Mouse (Mus musculus): ENCODE results near the gene Prokr1. TPM values are rescaled to one million over a fixed set of nuclear protein-coding genes. Genes with fewer than 3 reads are reported as not detected.
A peak's percentile ranks its signal among the peaks of the same experiment; 100 is the strongest.
"Not testable (repeated sequence)": the region's sequence is repeated elsewhere in the genome, so short reads cannot be mapped to it uniquely, and the experiment has no call there.

Gene Prokr1
- polyA plus RNA-seq, 1 experiment from 2014 or later = 2.2 TPM

DNA sequence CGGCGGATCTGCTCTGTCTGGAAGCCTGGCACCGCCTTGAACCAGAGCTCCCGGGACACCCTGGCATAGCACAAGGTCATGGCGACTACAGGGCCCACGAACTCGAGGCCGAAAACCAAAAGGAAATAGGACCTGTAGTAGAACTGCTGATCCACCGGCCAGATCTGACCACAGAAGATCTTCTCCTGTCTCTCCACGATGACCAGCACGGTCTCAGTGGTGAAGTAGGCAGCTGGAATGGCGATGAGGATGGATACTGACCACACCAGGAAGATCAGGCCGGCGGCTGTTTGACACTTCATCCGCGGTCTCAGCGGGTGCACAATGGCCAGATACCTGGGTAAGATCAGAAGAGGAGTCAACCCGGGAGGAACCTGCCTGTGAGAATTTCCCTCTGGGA, 9.0 kb downstream of the Prokr1 start:
- H3K9ac ChIP-seq (ENCODE audit: low read length) = no peak overlapping the region
- no peak overlapping the region for H3K4me2 ChIP-seq (ENCODE audit: low read depth, low read length)
- no peaks in the 10 kb centered on the region for H3K9me3 ChIP-seq (ENCODE audit: control insufficient read depth, low read length)
- H3K4me1 ChIP-seq (replicated peaks; ENCODE audit: control insufficient read depth, insufficient read depth, low read length) = peaks cover 13% of the 10 kb centered on the region
- no peak overlapping the region; the same call in 1 of the 2 replicates for H3K27ac ChIP-seq (ENCODE audit: low read length)
- WGBS = 88% methylated on average over 18 of the region's 18 CpGs
- H3K36me3 ChIP-seq (ENCODE audit: control insufficient read depth, insufficient read depth, low read length) = no peaks in the 10 kb centered on the region
- ATAC-seq (ENCODE audit: low read depth) = no peak
- H3K4me3 ChIP-seq (ENCODE audit: low read length) = no peak overlapping the region
- no peaks in the 10 kb centered on the region for H3K27me3 ChIP-seq (ENCODE audit: control insufficient read depth, insufficient read depth, low read depth, low read length)

DNA sequence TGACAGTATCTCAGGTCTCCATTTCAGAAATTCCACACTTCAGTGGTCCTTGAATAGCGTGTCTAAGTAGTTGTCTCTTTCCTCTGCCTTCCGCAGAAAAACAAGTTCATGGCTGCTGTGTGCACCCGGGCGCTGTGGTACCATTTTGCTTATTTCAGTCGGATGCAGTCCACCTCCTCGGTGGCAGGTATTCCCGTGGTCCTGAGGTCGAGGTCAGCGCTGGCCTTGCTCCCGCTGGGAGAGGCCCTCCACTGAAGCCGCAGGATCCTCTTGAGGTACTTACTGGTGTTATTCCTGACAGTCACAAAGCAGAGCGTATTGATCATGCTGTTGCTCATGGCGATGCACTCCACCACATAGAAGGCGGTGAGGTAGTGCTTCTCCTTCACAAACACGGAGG, 9.5 kb downstream of the Prokr1 start:
- Histone ChIP-seq H3K4me1 (replicated peaks; ENCODE audit: control insufficient read depth, insufficient read depth, low read length) (peaks cover 15% of the 10 kb centered on the region), H3K4me2 (ENCODE audit: low read depth, low read length) (no peak overlapping the region), H3K27me3 (ENCODE audit: control insufficient read depth, insufficient read depth, low read depth, low read length) (no peaks in the 10 kb centered on the region), H3K4me3 (ENCODE audit: low read length) (no peak overlapping the region), H3K9me3 (ENCODE audit: control insufficient read depth, low read length) (no peaks in the 10 kb centered on the region), H3K36me3 (ENCODE audit: control insufficient read depth, insufficient read depth, low read length) (no peaks in the 10 kb centered on the region), H3K27ac (ENCODE audit: low read length) (no peak overlapping the region), H3K9ac (ENCODE audit: low read length) (no peak overlapping the region)
- 85% methylated on average over 15 of the region's 15 CpGs for WGBS
- no peak for ATAC-seq (ENCODE audit: low read depth)

DNA sequence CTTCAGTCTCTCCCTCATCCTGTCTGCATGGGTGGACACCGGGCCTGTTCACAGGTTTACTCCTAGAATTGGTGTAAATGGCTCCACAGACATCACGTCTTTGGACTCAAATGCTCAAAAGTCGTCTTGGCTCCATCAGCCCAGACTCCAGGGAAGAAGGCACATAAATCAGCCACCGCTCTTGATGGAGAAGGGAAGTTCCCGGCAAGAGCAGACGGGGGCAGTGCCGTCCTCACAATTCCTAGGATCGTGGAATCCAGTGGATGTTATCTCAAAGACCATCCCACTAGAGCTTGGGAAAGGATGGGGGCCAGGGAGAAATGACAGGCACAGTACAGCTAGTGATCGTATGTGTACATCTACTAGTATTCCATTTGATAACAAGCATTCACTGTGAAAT, 12.3 kb downstream of the Prokr1 start:
- ATAC-seq (ENCODE audit: low read depth) = no peak
- H3K9me3 ChIP-seq (ENCODE audit: control insufficient read depth, low read length) = no peaks in the 10 kb centered on the region
- WGBS = 38% methylated on average over 9 of the region's 9 CpGs

DNA sequence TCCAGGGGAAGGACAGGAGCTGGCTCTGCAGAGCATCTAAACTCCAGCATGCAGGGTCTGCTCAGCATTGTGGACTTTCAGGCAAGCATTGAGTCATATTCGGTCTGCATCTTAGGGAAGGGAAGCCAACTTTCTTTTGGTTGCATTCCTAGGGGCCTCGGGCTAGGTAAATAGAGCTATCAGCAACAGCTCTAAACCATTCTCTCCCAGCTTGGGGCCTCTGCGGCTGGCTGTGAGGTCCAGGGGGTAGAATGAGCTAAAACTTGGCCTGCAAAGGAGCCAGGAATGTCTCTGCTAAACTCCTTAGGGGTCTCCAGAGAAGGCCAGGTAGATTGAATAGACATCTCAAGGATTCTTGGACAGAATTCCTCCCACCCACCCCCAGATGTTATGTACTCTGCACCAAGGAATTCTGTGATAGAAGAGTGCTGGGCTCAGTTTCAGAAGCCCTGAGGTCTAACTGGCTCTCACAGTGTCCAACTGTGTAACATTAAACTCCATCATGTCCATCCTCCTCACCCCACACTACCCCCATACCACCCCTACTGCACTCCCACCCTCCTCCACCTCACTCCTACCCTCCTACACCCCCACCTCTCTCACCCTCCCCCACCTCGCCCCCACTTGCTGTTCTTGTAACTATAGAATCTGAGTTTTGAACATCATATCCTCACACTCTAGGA, 13.8 kb downstream of the Prokr1 start:
- ATAC-seq (ENCODE audit: low read depth) = peak; percentile 47; the same call in 1 of the 2 replicates
- no peaks in the 10 kb centered on the region for H3K27me3 ChIP-seq (ENCODE audit: control insufficient read depth, insufficient read depth, low read depth, low read length)
- peaks cover 3% of the 10 kb centered on the region; the same call in 1 of the 2 replicates for H3K4me1 ChIP-seq (replicated peaks; ENCODE audit: control insufficient read depth, insufficient read depth, low read length)
- no peaks in the 10 kb centered on the region for H3K36me3 ChIP-seq (ENCODE audit: control insufficient read depth, insufficient read depth, low read length)
- H3K4me2 ChIP-seq (ENCODE audit: low read depth, low read length) = no peak overlapping the region
- H3K9me3 ChIP-seq (ENCODE audit: control insufficient read depth, low read length) = no peaks in the 10 kb centered on the region
- no peak overlapping the region for H3K4me3 ChIP-seq (ENCODE audit: low read length)
- H3K27ac ChIP-seq (ENCODE audit: low read length) = peak overlapping the region; percentile 73
- 30% methylated on average over 4 of the region's 4 CpGs for whole genome bisulfite sequencing
- no peak overlapping the region for H3K9ac ChIP-seq (ENCODE audit: low read length)

More for the DNA sequence above, 12.3 kb downstream of the Prokr1 start:
- Histone ChIP-seq H3K9ac (ENCODE audit: low read length) (no peak overlapping the region), H3K4me2 (ENCODE audit: low read depth, low read length) (no peak overlapping the region), H3K4me3 (ENCODE audit: low read length) (no peak overlapping the region), H3K27me3 (ENCODE audit: control insufficient read depth, insufficient read depth, low read depth, low read length) (no peaks in the 10 kb centered on the region), H3K36me3 (ENCODE audit: control insufficient read depth, insufficient read depth, low read length) (no peaks in the 10 kb centered on the region), H3K4me1 (replicated peaks; ENCODE audit: control insufficient read depth, insufficient read depth, low read length) (peaks cover 15% of the 10 kb centered on the region), H3K27ac (ENCODE audit: low read length) (no peak overlapping the region)

DNA sequence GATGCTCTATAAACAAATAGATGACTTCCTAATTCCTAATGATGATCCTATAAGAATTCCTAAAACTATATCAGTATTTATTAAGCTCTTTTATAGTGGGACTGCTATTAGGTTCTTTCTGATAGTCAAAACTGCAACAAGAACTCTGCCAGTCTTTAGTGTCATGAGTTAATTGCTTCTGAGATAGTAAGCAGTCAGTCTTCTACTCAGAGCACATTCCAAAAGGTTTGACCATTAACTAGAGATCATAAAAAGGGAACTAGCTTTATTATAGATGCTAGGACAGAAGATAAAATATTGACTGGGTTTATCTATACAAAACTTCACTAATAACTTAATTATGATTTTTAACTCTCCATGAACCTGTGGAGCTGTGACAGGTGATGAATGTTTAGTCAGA, 18.7 kb downstream of the Prokr1 start:
- not testable (repeated sequence) for H3K4me3 ChIP-seq (ENCODE audit: low read length); H3K9me3 ChIP-seq (ENCODE audit: control insufficient read depth, low read length); H3K27ac ChIP-seq (ENCODE audit: low read length); H3K4me1 ChIP-seq (replicated peaks; ENCODE audit: control insufficient read depth, insufficient read depth, low read length); ATAC-seq (ENCODE audit: low read depth); H3K27me3 ChIP-seq (ENCODE audit: control insufficient read depth, insufficient read depth, low read depth, low read length); H3K4me2 ChIP-seq (ENCODE audit: low read depth, low read length); H3K36me3 ChIP-seq (ENCODE audit: control insufficient read depth, insufficient read depth, low read length); H3K9ac ChIP-seq (ENCODE audit: low read length)

DNA sequence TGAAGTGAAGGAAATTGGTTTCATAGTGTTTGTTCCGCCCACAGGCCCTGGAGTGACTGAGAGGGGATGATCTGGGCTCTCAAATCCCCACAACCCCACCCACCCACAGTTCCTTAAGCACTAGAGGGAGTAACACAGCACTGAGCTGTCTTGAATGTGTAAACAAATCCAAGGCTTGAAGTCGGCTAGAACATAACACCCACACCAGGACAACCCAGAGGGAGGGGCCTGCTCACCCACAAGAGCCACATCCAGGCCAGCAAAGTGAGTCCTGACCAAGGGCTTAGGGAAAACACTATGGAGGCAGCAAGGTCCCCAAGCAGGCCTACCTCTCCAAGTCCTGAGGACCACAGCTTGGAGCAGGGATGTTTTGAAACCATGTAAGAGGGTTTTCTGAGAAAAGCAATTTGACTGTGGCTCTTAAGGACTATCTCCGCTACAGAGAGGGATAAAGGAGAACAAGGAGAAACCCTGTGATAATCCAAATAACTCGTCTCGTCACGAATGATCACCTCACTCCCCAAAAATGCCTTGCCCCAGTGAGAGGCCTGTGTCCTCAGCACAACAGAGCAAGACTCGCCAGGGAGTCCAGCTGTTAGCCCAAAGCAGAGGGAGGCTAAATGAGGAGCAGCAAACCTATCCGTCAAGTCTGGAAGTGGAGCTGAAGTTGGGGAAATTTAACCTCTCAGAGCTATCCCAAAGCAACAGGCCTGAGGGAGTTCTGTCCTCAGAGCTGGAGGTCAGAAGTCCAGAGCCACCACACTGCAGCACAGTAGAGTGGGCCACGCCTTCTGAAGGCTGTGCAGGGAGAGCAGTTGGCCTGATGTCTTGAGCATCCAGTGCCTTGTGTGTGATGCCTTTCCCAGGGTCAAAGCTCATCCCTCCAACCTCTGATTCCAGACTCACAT, 22.6 kb downstream of the Prokr1 start:
- Histone ChIP-seq H3K27ac (ENCODE audit: low read length) (no peak overlapping the region), H3K4me3 (ENCODE audit: low read length) (no peak overlapping the region), H3K9me3 (ENCODE audit: control insufficient read depth, low read length) (no peaks in the 10 kb centered on the region), H3K9ac (ENCODE audit: low read length) (no peak overlapping the region), H3K4me1 (replicated peaks; ENCODE audit: control insufficient read depth, insufficient read depth, low read length) (peaks cover 3% of the 10 kb centered on the region), H3K36me3 (ENCODE audit: control insufficient read depth, insufficient read depth, low read length) (no peaks in the 10 kb centered on the region), H3K4me2 (ENCODE audit: low read depth, low read length) (no peak overlapping the region), H3K27me3 (ENCODE audit: control insufficient read depth, insufficient read depth, low read depth, low read length) (no peaks in the 10 kb centered on the region)
- whole genome bisulfite sequencing = 45% methylated on average over 9 of the region's 9 CpGs
- ATAC-seq (ENCODE audit: low read depth) = peak; percentile 93

DNA sequence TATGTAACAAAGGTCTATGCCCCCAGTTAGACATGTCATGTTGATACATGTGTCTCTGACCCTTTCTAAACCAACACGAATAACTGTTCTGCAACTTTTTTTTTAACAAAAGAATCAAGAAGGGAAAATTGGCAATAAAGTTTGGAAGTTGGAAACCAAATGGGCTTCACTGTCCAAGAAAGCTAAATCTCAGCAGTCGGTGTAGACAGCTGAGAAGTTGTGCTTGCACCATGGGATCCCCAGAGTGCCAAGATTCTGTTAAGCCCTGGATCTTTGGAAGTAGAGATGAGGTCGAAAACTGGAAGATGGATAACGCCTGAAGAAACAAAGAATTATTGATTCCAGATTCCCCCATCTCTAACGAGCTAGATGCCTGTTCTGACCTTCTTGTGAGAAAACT, 25.4 kb downstream of the Prokr1 start:
- ATAC-seq (ENCODE audit: low read depth) = 0 out of 2 replicates have a peak, but pooled peaks have one; percentile 44
- H3K9me3 ChIP-seq (ENCODE audit: control insufficient read depth, low read length) = no peaks in the 10 kb centered on the region
- H3K4me2 ChIP-seq (ENCODE audit: low read depth, low read length) = no peak overlapping the region
- 63% methylated on average over 5 of the region's 5 CpGs for WGBS
- H3K36me3 ChIP-seq (ENCODE audit: control insufficient read depth, insufficient read depth, low read length) = no peaks in the 10 kb centered on the region
- no peak overlapping the region for H3K4me3 ChIP-seq (ENCODE audit: low read length)
- H3K27ac ChIP-seq (ENCODE audit: low read length) = no peak overlapping the region
- no peaks in the 10 kb centered on the region for H3K27me3 ChIP-seq (ENCODE audit: control insufficient read depth, insufficient read depth, low read depth, low read length)
- H3K9ac ChIP-seq (ENCODE audit: low read length) = no peak overlapping the region
- peaks cover 3% of the 10 kb centered on the region for H3K4me1 ChIP-seq (replicated peaks; ENCODE audit: control insufficient read depth, insufficient read depth, low read length)

DNA sequence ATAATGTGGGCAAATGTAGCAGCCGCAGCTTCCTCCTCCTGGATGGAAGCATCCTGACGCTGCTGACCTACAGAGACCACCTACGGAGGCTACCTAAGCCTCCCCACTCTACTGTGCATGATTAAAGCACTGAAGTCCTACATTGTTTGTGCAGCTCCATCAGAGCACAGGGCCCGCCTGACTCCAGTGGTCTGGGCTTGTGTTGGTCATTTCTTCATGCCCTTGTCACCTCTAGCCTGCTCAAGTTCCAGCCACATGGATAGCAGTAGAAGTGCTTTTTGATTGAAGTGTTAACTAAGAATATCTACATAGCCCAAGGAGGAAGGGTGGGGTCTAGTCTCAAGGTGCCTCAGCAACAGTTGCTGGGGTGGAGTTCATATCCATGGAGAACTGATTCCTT, 26.2 kb downstream of the Prokr1 start:
- H3K36me3 ChIP-seq (ENCODE audit: control insufficient read depth, insufficient read depth, low read length) = no peaks in the 10 kb centered on the region
- H3K9me3 ChIP-seq (ENCODE audit: control insufficient read depth, low read length) = no peaks in the 10 kb centered on the region
- H3K4me1 ChIP-seq (replicated peaks; ENCODE audit: control insufficient read depth, insufficient read depth, low read length) = peaks cover 3% of the 10 kb centered on the region
- H3K4me3 ChIP-seq (ENCODE audit: low read length) = no peak overlapping the region
- no peak for ATAC-seq (ENCODE audit: low read depth)
- H3K27me3 ChIP-seq (ENCODE audit: control insufficient read depth, insufficient read depth, low read depth, low read length) = no peaks in the 10 kb centered on the region
- 84% methylated on average over 4 of the region's 4 CpGs for WGBS
- no peak overlapping the region for H3K27ac ChIP-seq (ENCODE audit: low read length)
- no peak overlapping the region for H3K4me2 ChIP-seq (ENCODE audit: low read depth, low read length)
- H3K9ac ChIP-seq (ENCODE audit: low read length) = no peak overlapping the region

DNA sequence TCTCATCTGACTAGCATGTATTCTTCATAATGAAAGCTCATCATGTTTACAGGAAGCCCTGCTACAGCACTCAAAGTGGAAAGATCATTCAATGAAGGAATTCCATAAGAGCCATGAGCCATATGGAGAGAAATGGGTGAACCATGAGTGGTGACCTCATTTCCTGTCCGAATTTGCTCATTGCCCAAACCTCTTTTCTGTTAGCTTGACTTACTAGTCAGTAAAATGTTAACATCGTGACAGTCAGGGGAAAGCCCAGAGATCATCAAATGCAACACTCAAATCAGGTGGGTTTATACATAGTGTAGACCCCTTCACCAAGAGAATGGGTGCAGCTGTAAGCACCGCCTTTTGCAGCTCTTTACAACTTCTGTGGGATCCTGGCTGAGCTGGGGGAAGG, 36.8 kb downstream of the Prokr1 start:
- Histone ChIP-seq H3K27me3 (ENCODE audit: control insufficient read depth, insufficient read depth, low read depth, low read length) (no peaks in the 10 kb centered on the region), H3K27ac (ENCODE audit: low read length) (no peak overlapping the region), H3K9ac (ENCODE audit: low read length) (no peak overlapping the region), H3K4me1 (replicated peaks; ENCODE audit: control insufficient read depth, insufficient read depth, low read length) (no peaks in the 10 kb centered on the region), H3K9me3 (ENCODE audit: control insufficient read depth, low read length) (no peaks in the 10 kb centered on the region), H3K36me3 (ENCODE audit: control insufficient read depth, insufficient read depth, low read length) (no peaks in the 10 kb centered on the region), H3K4me2 (ENCODE audit: low read depth, low read length) (no peak overlapping the region), H3K4me3 (ENCODE audit: low read length) (no peak overlapping the region)
- no peak for ATAC-seq (ENCODE audit: low read depth)
- 73% methylated on average over 3 of the region's 3 CpGs for WGBS

Data from lung, embryonic 16.5 days (tissue).